Mouse (Mus musculus): Measurements from ENCODE around the gene Slc2a13. TPM values are rescaled to one million over a fixed set of nuclear protein-coding genes. Genes with fewer than 3 reads are reported as not detected.

Slc2a13 gene
- polyA plus RNA-seq (2015; fragmentation: Nextera tagmentation; extraction: Ambion mirVana): 3.8 and 4.0 TPM in 2 replicates

DNA sequence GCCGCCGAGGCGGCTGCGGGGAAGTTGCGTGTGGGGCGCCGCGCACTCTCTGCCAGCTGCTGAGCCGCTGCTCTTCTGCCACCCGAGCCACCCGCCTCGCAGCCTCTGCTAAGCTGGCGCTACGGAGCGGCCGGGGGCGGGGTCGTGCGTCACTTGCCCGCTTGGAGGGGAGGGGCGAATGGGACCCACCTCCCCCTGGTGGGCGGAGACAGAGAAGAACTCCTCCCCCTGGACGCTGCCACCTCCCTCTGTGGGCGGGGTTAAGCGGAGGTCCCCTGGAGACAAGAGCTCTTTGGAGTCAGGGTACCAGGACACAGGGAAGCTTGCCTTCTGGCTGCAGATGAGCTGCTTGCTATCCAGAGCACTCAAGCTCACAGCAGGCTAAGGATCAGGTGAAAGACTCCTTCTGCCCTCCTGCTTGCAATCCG is at the start of gene Slc2a13:
Gene Slc2a13, minus strand, starts transcription at position 151 of the 428 bp plus-strand sequence.
- Histone ChIP-seq H3K4me3 (ENCODE audit: low read depth, low read length) (peak within 1 kb of the TSS; percentile 84), H3K36me3 (ENCODE audit: control insufficient read depth, insufficient read depth, low read length) (no peaks in the 10 kb centered on the region), H3K27me3 (ENCODE audit: control insufficient read depth, insufficient read depth, low read depth, low read length) (no peaks in the 10 kb centered on the region), H3K9ac (ENCODE audit: low read depth, low read length) (peak within 1 kb of the TSS; percentile 91), H3K9me3 (replicated peaks; ENCODE audit: control insufficient read depth, low read length, poor library complexity, severe bottlenecking) (no peaks in the 10 kb centered on the region), H3K27ac (ENCODE audit: low read length) (peak within 1 kb of the TSS; percentile 84), H3K4me1 (ENCODE audit: control insufficient read depth, insufficient read depth, low read length) (peaks cover 15% of the 10 kb centered on the region; the same call in 1 of the 2 replicates), H3K4me2 (ENCODE audit: low read length) (peak within 1 kb of the TSS; percentile 87)
- WGBS: under 1% methylated on average over 23 of the region's 26 CpGs
- peak; percentile 97 for ATAC-seq

DNA sequence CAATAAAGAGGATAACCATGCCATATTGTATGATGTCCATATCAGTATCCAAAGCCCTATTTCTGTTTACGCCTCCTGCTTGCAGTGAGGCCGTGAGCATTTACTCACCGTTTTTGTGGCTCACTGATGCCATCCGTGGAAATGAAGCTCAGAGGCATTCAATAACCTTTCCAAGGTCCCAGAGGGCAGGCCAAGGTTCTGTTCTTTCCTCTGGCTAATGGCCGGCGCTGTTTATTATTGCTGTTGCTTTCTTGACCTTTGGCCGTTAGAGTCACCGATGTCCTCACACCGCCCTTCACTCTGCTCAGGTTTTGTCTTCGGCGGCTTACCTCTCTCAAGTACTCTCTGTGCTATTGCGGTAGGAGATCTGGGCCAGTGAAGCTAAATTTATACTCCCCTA is 43.0 kb upstream of the Slc2a13 start:
- no peaks in the 10 kb centered on the region for H3K9me3 ChIP-seq (replicated peaks; ENCODE audit: control insufficient read depth, low read length, poor library complexity, severe bottlenecking)
- no peak overlapping the region for H3K27ac ChIP-seq (ENCODE audit: low read length)
- ATAC-seq: no peak
- 0 out of 2 replicates have a peak, but pooled peaks cover 5% of the 10 kb centered on the region for H3K4me1 ChIP-seq (ENCODE audit: control insufficient read depth, insufficient read depth, low read length)
- WGBS: 83% methylated on average over 12 of the region's 12 CpGs
- H3K36me3 ChIP-seq (ENCODE audit: control insufficient read depth, insufficient read depth, low read length): no peaks in the 10 kb centered on the region
- H3K4me2 ChIP-seq (ENCODE audit: low read length): no peak overlapping the region
- H3K9ac ChIP-seq (ENCODE audit: low read depth, low read length): no peak overlapping the region
- no peak overlapping the region for H3K4me3 ChIP-seq (ENCODE audit: low read depth, low read length)
- no peaks in the 10 kb centered on the region for H3K27me3 ChIP-seq (ENCODE audit: control insufficient read depth, insufficient read depth, low read depth, low read length)

DNA sequence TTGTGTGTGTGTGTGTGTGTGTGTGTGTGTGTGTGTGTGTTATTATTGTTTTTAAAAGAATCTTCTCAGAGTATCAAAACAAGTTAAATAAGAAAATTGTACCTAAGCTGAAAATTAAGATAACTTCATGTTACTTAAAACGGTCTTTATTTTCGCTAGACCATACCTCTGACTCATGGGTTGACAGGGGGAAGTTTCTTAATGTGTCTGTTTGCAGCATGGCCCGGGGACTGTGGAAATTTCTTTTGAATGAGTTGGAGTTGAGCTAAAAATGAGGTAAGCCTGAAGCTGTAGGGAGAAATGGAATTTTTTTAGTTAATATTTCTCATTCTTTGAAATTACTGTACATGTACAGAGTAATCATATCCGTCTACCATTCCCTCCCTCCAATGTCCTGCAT is 42.5 kb upstream of the Slc2a13 start:
- Histone ChIP-seq H3K9me3 (replicated peaks; ENCODE audit: control insufficient read depth, low read length, poor library complexity, severe bottlenecking) (no peaks in the 10 kb centered on the region), H3K36me3 (ENCODE audit: control insufficient read depth, insufficient read depth, low read length) (no peaks in the 10 kb centered on the region), H3K9ac (ENCODE audit: low read depth, low read length) (no peak overlapping the region), H3K4me2 (ENCODE audit: low read length) (no peak overlapping the region), H3K27me3 (ENCODE audit: control insufficient read depth, insufficient read depth, low read depth, low read length) (no peaks in the 10 kb centered on the region), H3K4me3 (ENCODE audit: low read depth, low read length) (no peak overlapping the region), H3K27ac (ENCODE audit: low read length) (no peak overlapping the region), H3K4me1 (ENCODE audit: control insufficient read depth, insufficient read depth, low read length) (0 out of 2 replicates have a peak, but pooled peaks cover 5% of the 10 kb centered on the region)
- no peak for ATAC-seq
- WGBS: 90% methylated on average over 4 of the region's 4 CpGs

DNA sequence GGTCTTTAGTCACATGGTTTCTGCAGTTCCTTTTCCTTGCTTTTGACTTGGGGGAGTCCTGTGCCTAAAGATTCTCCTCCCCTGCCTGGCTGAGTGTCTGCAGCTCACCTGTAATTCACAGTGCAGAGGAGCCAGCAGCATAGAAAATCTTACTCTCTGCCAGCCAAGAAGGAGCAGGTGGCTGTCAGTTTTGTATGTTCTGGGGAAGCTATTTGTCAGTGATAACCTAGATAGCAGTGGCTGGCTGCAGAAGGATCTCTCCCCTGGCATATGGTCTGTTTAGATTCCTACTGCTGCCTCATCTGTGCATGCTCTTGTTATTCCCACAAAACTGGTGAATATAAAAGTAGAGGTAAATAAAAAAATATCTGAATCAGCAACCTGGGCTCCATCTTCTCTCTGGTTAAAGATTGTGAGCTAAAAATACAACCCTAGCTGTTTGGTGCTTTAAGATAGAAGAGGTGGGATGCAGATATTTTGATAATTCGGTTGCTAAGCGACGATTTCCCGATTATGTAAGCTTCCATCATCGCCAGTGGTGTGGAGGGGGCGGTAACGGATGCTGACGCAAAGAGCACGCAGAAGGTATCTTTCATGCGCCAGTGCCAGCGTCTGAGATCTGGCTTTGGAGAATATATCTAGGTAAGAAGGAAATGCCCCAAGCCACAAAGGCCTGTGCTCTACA is 41.1 kb upstream of the Slc2a13 start:
- H3K4me2 ChIP-seq (ENCODE audit: low read length): no peak overlapping the region
- no peak overlapping the region for H3K9ac ChIP-seq (ENCODE audit: low read depth, low read length)
- no peaks in the 10 kb centered on the region for H3K36me3 ChIP-seq (ENCODE audit: control insufficient read depth, insufficient read depth, low read length)
- WGBS: 66% methylated on average over 11 of the region's 11 CpGs
- no peaks in the 10 kb centered on the region for H3K27me3 ChIP-seq (ENCODE audit: control insufficient read depth, insufficient read depth, low read depth, low read length)
- H3K27ac ChIP-seq (ENCODE audit: low read length): peak overlapping the region; percentile 6
- 0 out of 2 replicates have a peak, but pooled peaks cover 5% of the 10 kb centered on the region for H3K4me1 ChIP-seq (ENCODE audit: control insufficient read depth, insufficient read depth, low read length)
- H3K4me3 ChIP-seq (ENCODE audit: low read depth, low read length): no peak overlapping the region
- H3K9me3 ChIP-seq (replicated peaks; ENCODE audit: control insufficient read depth, low read length, poor library complexity, severe bottlenecking): no peaks in the 10 kb centered on the region
- ATAC-seq: no peak

DNA sequence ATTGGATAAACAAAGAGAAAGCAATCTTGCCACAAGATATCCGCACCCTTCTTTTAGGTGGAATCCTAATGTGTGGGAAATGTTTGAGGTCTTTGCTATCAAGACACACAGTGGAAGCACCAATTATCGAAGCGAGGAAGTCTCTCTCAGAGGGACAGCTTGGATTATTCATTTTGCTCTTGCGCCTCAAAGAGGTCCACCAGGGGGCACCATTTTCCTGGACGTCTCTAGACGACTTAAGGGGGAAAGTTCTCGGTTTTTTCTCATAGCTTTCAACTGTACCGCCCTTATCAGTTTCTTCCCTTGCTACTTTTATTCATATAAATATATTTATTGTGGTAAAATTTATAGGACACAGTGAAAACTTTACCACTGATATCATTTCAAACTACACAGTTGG is 36.7 kb upstream of the Slc2a13 start:
- Histone ChIP-seq H3K4me3 (ENCODE audit: low read depth, low read length) (no peak overlapping the region), H3K36me3 (ENCODE audit: control insufficient read depth, insufficient read depth, low read length) (no peaks in the 10 kb centered on the region), H3K27ac (ENCODE audit: low read length) (no peak overlapping the region), H3K4me2 (ENCODE audit: low read length) (no peak overlapping the region), H3K27me3 (ENCODE audit: control insufficient read depth, insufficient read depth, low read depth, low read length) (no peaks in the 10 kb centered on the region), H3K9ac (ENCODE audit: low read depth, low read length) (no peak overlapping the region), H3K9me3 (replicated peaks; ENCODE audit: control insufficient read depth, low read length, poor library complexity, severe bottlenecking) (no peaks in the 10 kb centered on the region), H3K4me1 (ENCODE audit: control insufficient read depth, insufficient read depth, low read length) (0 out of 2 replicates have a peak, but pooled peaks cover 5% of the 10 kb centered on the region)
- ATAC-seq: no peak
- WGBS: 36% methylated on average over 8 of the region's 8 CpGs

DNA sequence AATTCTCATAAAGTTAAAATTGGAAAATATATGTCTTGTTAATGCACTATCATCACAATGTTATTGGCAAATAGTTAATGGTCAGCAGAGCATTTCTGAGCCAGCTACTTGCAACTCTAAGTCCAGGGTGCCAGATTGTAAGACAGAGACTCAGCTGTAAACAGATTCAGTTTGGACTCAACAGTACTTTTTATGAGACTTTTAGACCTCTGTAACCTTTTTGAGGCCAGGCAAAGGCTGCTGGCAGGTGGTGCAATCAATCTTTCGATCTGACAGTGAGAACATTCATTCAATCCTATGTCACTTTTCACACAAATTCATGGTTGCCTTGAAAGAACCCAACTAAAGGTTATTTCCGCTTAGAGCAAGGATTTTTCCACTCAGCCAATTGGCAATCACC is 35.8 kb upstream of the Slc2a13 start:
- H3K9ac ChIP-seq (ENCODE audit: low read depth, low read length): no peak overlapping the region
- H3K4me1 ChIP-seq (ENCODE audit: control insufficient read depth, insufficient read depth, low read length): 0 out of 2 replicates have a peak, but pooled peaks cover 2% of the 10 kb centered on the region
- no peak overlapping the region for H3K4me2 ChIP-seq (ENCODE audit: low read length)
- H3K9me3 ChIP-seq (replicated peaks; ENCODE audit: control insufficient read depth, low read length, poor library complexity, severe bottlenecking): no peaks in the 10 kb centered on the region
- ATAC-seq: no peak
- H3K36me3 ChIP-seq (ENCODE audit: control insufficient read depth, insufficient read depth, low read length): no peaks in the 10 kb centered on the region
- 84% methylated on average over 2 of the region's 2 CpGs for WGBS
- H3K27me3 ChIP-seq (ENCODE audit: control insufficient read depth, insufficient read depth, low read depth, low read length): no peaks in the 10 kb centered on the region
- no peak overlapping the region for H3K4me3 ChIP-seq (ENCODE audit: low read depth, low read length)
- H3K27ac ChIP-seq (ENCODE audit: low read length): no peak overlapping the region

DNA sequence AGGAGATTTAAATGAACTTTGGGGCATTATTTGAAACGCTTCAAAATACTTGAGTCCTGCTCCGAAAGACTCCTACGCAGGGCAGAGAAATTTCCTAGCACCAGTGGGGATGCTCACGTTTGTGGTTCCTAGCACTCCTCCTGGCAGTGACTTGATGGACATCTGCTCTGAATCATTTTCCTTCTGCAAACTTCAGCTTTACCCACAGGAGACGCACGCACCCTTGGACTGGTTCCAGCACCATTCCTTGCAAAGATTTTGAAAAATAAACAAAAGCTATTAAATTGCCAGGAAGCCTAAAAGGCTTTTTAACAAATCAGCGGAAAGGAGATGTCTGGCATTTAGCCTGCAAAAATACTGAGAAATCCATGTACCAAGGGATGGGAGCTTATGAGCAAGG is 28.1 kb upstream of the Slc2a13 start:
- no peaks in the 10 kb centered on the region for H3K36me3 ChIP-seq (ENCODE audit: control insufficient read depth, insufficient read depth, low read length)
- no peak overlapping the region for H3K27ac ChIP-seq (ENCODE audit: low read length)
- no peaks in the 10 kb centered on the region for H3K9me3 ChIP-seq (replicated peaks; ENCODE audit: control insufficient read depth, low read length, poor library complexity, severe bottlenecking)
- no peaks in the 10 kb centered on the region for H3K27me3 ChIP-seq (ENCODE audit: control insufficient read depth, insufficient read depth, low read depth, low read length)
- no peak overlapping the region for H3K9ac ChIP-seq (ENCODE audit: low read depth, low read length)
- H3K4me1 ChIP-seq (ENCODE audit: control insufficient read depth, insufficient read depth, low read length): no peaks in the 10 kb centered on the region
- no peak for ATAC-seq
- 82% methylated on average over 7 of the region's 7 CpGs for whole genome bisulfite sequencing
- H3K4me3 ChIP-seq (ENCODE audit: low read depth, low read length): no peak overlapping the region
- no peak overlapping the region for H3K4me2 ChIP-seq (ENCODE audit: low read length)

DNA sequence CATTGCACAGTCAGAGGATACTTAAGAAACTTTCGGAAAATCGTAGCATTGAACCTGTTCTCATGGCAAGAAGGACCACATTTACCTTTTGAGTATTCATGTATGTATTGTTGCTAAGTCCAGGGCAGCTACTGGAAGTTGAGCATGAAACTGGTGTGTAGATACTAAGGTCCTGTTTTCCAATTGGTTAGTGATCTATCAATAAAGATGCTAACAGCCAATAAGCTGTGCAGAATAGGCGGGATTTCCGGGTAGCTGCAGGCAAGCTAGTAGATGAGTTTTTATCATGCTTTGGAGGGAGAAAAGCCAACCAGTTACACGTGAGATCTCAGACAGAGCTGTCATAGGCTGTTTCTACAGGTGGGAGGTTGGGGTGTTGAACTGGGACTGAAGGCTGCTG is 24.2 kb upstream of the Slc2a13 start:
- ATAC-seq: no peak
- Histone ChIP-seq H3K27me3 (ENCODE audit: control insufficient read depth, insufficient read depth, low read depth, low read length) (no peaks in the 10 kb centered on the region), H3K4me3 (ENCODE audit: low read depth, low read length) (no peak overlapping the region), H3K27ac (ENCODE audit: low read length) (no peak overlapping the region), H3K4me1 (ENCODE audit: control insufficient read depth, insufficient read depth, low read length) (no peaks in the 10 kb centered on the region), H3K9me3 (replicated peaks; ENCODE audit: control insufficient read depth, low read length, poor library complexity, severe bottlenecking) (no peaks in the 10 kb centered on the region), H3K4me2 (ENCODE audit: low read length) (no peak overlapping the region), H3K9ac (ENCODE audit: low read depth, low read length) (no peak overlapping the region), H3K36me3 (ENCODE audit: control insufficient read depth, insufficient read depth, low read length) (no peaks in the 10 kb centered on the region)
- WGBS: 92% methylated on average over 5 of the region's 5 CpGs

DNA sequence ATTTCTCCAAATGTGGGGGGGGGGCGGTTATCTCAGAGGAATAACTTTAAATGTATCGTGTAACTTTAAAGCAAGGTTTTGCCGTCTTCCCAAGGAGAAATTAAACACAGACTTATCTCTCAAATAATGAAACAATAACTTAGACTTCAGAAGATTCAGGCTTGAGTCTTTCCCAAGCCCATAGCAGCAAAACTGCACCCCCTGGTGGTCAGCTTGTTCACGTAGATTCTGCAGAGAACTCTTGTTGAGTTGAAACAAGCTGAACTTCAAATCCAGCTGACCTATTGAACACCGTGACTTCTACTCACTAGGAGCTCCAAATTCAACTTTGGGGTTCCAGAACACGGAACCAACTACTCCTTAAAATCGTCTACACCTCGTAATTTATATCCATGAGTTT is 1.4 kb upstream of the Slc2a13 start:
- 38% methylated on average over 8 of the region's 8 CpGs for WGBS
- no peak overlapping the region for H3K4me2 ChIP-seq (ENCODE audit: low read length)
- no peak overlapping the region for H3K9ac ChIP-seq (ENCODE audit: low read depth, low read length)
- H3K36me3 ChIP-seq (ENCODE audit: control insufficient read depth, insufficient read depth, low read length): no peaks in the 10 kb centered on the region
- no peak overlapping the region for H3K27ac ChIP-seq (ENCODE audit: low read length)
- no peaks in the 10 kb centered on the region for H3K9me3 ChIP-seq (replicated peaks; ENCODE audit: control insufficient read depth, low read length, poor library complexity, severe bottlenecking)
- H3K4me1 ChIP-seq (ENCODE audit: control insufficient read depth, insufficient read depth, low read length): peaks cover 15% of the 10 kb centered on the region; the same call in 1 of the 2 replicates
- H3K4me3 ChIP-seq (ENCODE audit: low read depth, low read length): no peak overlapping the region
- no peak for ATAC-seq
- H3K27me3 ChIP-seq (ENCODE audit: control insufficient read depth, insufficient read depth, low read depth, low read length): no peaks in the 10 kb centered on the region
